Mouse (Mus musculus) kidney, postnatal 10 days (tissue): Measurements from ENCODE around the gene Myog.

Experiments
- DNase-seq: peaks from one replicate; pipeline ENCODE4 v3.0.0; 2021; ENCODE audit warnings: mixed read lengths

Gene Myog

GRCm38 (mm10) chr1:134285458-134286120, 4.2 kb upstream of the Myog start:
- no peak for DNase-seq

DNA sequence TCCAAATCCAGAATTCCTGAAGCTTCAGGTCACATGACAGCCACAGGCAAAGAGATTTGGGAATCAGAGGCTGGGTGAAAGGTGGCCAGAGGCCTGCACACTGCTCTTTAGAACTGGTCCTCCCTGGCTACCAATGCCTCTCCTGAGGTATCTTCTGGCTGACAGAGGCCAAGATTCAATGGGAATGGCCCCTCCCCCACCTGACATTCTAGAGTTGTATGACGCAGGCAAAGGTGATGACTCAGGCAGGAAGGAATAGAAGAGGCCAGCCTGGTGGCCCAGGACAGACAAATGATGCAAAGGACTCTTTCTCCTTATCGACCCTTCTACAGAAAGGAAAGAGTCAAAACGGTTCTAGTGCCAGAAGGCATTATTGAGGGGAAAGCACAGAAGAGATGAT, 1.6 kb upstream of the Myog start:
- no peak for DNase-seq

- no peak for DNase-seq
Observed at GRCm38 (mm10) chr1:134290300-134290699, 511 bp downstream of the Myog start.

DNA sequence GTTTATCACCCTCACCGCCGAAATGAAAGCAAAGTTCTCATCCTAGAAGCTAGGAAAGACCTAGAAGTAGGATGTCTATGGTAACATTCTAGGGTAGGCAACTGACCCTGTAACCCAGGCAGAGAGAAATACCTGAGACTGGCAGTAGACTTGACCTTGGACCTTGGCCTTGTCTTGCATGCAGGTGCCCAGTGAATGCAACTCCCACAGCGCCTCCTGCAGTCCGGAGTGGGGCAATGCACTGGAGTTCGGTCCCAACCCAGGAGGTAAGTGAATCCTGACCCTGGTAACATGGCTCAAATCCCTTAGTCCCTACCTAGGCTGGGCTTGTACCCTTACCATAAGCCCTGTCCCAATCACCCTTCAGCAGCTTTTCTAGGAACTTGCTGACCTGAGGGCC, 1.1 kb downstream of the Myog start:
- peak; percentile 28 for DNase-seq

DNA sequence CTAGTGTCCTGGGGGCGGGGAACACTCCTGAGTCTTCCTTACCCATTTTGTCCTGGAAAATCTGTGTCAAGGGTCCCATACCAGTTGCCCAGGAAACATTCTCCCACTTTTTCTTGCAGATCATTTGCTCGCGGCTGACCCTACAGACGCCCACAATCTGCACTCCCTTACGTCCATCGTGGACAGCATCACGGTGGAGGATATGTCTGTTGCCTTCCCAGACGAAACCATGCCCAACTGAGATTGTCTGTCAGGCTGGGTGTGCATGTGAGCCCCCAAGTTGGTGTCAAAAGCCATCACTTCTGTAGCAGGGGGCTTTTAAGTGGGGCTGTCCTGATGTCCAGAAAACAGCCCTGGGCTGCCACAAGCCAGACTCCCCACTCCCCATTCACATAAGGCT, 1.8 kb downstream of the Myog start:
- no peak for DNase-seq

DNA sequence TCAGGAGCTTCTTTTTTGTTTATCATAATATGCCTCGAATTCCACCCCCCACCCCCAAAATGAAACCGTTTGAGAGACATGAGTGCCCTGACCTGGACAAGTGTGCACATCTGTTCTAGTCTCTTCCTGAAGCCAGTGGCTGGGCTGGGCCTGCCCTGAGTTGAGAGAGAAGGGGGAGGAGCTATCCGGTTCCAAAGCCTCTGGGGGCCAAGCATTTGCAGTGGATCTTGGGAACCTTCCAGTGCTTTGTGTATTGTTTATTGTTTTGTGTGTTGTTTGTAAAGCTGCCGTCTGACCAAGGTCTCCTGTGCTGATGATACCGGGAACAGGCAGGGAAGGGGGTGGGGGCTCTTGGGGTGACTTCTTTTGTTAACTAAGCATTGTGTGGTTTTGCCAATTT, 2.3 kb downstream of the Myog start:
- DNase-seq, result peak; percentile 42

- no peak for DNase-seq
Observed at GRCm38 (mm10) chr1:134292601-134293000, 2.8 kb downstream of the Myog start.

GRCm38 (mm10) chr1:134293276-134293675, 3.5 kb downstream of the Myog start:
- no peak for DNase-seq

- DNase-seq, result no peak
Observed at GRCm38 (mm10) chr1:134293738-134294604, 4.2 kb downstream of the Myog start.

- no peak for DNase-seq
Observed at GRCm38 (mm10) chr1:134297265-134297664, 7.5 kb downstream of the Myog start.

DNA sequence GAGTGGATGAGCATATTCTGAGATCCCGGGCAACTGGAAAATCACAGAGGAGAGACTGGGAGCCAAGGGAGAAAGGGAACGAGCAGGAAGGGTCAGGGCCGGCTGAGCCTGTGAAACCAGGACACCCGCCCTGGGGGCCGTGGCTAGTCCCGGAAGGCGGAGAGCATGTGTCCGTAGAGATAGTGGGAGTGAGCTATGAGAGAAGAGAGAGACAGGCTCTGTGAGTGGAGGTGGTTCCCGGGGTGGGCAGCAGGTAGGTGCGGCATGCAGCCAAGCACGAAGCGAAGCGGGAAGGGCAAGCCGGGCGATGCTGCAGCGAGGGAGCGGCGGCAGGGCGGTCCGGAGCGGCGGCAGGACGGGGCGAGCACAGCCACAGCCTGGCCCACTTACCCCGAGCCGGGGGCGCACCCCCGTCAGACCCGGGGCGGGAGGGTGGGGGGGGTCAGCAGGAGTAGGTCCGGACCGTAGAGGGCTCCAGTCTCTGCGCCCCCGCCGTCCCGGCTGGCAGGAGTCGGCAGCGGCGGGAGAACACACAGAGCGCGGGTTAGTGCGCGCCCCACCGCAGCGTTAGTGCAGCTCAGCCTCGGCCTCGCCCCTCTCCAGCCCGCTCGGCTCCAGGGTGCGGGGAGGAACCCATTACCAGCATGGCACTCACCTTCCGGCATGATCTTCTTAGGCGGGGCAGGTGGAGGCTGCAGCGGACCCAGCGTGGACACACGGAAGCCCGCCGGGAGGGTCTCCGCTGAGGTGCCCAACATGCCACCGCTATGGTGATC, 9.0 kb downstream of the Myog start:
- DNase-seq, result peak; percentile 55

- DNase-seq, result peak; percentile 63
Observed at GRCm38 (mm10) chr1:134302568-134303238, 12.9 kb downstream of the Myog start.

DNA sequence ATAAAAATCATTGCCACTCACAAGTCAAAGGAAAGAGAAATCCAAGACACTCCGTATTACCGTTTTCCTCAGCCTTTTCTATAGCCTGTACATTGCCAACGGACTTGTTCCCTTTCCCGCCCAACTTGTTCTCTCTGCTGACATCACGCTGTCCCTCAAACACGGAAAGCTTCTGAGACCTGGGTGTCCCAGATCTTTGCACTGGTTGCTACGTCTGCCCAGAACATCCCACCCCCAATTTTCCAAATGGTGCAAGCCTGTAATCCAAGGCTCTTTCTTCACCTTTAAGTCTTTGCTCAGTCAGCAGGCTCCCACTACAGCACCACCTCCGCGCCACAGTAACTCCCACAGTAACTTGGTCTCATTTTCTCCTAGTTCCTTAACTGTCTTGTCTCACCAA, 15.2 kb downstream of the Myog start:
- no peak for DNase-seq

DNA sequence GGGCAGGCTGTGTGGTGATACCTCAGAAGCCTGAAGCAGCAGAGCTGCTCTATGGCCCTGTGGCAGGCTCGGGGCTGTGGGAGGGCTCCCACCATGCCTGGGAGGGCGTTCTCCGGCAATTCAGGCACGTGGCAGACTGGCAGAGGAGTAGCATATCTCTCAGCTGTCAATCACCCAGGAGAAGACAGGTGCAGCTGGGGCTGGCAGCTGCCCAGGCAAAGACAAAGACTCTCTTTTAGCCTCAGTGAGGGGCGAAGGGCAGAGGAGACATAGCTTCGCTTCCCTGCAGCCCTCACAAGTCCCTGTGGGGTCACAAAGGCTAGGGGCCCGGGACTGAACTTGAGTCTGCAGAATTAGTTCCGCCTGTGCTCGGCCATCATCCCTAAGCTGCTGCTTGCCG, 17.6 kb downstream of the Myog start:
- no peak for DNase-seq

- DNase-seq, result no peak
Observed at GRCm38 (mm10) chr1:134310291-134310690, 20.5 kb downstream of the Myog start.

DNA sequence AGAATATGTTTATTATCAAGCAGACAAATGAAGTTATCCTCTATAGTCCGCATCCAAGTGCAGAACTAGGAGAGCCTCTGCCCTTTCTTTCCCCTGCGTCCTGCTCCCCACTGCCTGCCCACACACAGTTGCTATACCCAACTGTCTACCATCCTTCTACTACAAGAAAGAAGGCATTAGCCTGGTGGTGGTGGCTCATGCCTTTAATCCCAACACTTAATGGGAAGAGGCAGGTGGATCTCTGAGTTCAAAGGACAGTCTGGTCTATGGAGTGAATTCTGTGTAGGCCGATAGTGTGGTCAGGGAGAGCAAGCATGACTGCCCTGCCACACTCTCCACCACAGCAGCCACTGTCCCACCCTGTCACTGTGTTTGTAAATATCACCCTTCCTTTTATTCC, 20.9 kb downstream of the Myog start:
- no peak for DNase-seq

GRCm38 (mm10) chr1:134311760-134312159, 22.0 kb downstream of the Myog start:
- DNase-seq, result no peak

DNA sequence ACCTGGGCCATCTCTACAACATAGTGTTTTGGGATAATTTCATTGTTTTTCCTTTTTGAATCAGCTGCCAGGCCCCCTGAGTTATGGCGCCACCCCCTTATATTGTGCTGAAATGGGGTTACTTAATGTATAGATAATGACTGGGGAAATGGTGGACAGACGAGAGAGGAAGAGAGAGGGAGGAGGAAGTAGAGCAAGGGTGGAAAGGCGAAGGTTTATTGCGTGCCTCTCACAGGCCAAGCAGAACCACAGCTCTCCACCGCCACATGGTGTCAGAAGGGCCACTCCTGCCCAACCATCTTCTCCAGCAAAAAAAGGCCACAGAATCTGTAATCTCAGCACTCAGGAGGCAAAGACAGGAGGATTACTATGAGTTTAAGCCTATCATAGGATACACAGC, 25.4 kb downstream of the Myog start:
- DNase-seq, result no peak

GRCm38 (mm10) chr1:134316361-134316760, 26.6 kb downstream of the Myog start:
- DNase-seq, result no peak

- DNase-seq, result no peak
Observed at GRCm38 (mm10) chr1:134318261-134318660, 28.5 kb downstream of the Myog start.

- no peak for DNase-seq
Observed at GRCm38 (mm10) chr1:134320691-134321301, 31.0 kb downstream of the Myog start.

- DNase-seq, result peak; percentile 64
Observed at GRCm38 (mm10) chr1:134322591-134322990, 32.8 kb downstream of the Myog start.
